Mouse (Mus musculus) cerebellum, adult 11 months (tissue): ENCODE data around the gene Tex26.

Experiments
- DNase-seq: peaks from one replicate; pipeline ENCODE4 v3.0.0; 2022

Tex26 gene

DNA sequence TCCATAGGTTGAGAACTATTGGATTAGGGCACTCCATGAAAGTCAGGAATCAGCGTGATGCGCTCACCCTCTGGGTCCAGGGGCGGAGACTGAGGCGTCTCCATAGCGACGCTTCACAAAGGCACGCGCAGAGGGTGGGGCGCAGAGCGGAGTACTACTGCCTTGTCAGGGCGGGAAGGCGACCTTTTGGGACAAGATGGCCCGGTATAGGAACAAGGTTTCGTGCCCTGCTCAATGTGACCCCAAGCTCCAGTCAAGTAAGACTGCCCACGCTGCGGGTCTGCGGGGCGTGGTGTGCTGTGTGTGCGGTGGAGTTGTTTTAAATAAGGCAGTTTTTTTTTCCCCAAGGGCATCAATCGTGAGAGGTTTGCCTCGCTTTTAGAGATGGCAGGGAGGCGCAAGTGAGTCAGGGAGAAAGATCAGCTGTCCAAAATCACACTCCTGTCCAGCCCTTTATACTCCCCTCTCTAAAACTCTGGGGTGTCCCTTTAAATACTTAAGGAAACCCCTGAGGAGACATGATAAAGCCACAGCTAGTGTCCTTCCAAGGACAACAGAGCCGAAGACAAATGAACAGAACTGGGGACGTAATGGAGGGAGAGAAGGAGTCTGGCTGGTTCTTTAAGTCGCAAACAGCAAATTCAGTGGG, at the start of gene Tex26:
Gene Tex26 (plus strand): TSS at position 130 of the 649 bp plus-strand sequence.
- DNase-seq, result peak; percentile 45

- no peak for DNase-seq
These were observed 47.7 kb upstream of the Tex26 start for GRCm38 (mm10) chr5:149391574-149392375.

DNA sequence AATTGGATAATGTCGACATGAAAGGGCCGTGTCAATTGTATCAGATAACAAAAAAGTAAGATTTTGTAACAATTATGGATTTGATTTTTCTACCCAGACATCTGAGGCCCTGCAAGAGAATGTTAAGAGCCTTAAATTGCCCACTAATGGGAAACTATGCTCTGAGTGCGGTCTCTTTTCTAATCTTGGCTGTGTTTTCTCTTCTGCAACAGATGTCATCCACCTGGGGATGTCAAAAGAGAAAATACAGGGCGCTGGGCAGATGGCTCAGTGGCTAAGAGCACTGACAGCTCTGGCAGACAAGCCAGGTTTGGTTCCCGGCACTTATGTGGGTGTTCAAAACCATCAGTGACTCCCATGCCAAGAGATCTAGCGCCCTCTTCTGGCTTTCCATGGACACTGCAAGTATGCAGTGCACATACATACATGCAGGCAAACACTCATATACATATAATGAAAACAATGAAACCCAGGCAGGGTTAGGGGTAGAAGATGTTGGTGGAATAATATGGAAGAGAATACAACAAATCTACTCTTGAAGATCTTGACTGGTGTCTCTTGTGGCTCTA, 47.0 kb upstream of the Tex26 start:
- no peak for DNase-seq

DNA sequence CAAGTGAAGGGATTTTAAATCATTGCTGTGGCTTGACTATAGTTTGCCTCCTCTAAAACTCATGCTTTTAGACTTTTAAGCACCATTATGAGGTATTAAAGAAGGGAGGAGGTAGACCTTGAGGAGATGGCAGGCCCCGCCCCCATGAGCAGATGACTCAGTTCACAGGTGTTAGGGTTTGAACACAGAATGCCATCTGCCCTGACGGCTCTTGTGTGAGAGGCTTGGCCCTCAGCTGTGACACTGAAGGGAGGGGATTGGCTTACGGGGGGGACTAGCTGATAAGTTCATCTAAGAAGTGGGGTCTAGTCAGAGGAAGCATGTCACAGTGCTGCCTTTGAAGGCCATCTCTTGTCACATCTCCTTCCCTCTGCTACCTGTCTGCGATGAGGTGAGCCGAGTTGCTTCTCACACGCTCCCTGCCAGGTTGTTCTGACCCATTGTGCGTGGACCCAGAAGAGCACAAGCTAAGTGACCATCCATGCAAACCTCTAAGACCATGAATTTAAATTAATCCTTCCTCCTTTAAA, 37.9 kb upstream of the Tex26 start:
- no peak for DNase-seq

- DNase-seq, result no peak
These were observed 37.4 kb upstream of the Tex26 start for GRCm38 (mm10) chr5:149402029-149402428.

DNA sequence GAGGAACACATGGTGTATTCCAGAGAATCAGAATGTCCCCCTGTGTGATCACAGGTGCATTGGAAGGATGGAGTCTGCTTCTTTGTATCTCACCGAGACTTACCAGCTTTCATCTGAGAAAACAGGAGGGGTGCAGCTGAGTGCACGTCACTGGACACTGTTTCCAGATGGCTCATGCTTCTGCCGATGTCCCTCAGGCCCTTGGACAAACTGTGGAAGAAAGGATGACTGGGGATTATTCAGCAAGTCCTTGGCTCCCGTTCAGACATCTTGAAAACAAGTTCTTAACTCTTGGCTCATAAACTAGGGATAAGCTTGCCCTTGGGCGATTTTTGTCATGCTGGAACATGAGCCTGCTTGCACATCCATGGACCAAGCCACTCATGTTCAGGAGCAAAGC, 36.1 kb upstream of the Tex26 start:
- no peak for DNase-seq

- no peak for DNase-seq
These were observed 34.8 kb upstream of the Tex26 start for GRCm38 (mm10) chr5:149404710-149405109.

- no peak for DNase-seq
These were observed 32.6 kb upstream of the Tex26 start for GRCm38 (mm10) chr5:149406791-149407276.

DNA sequence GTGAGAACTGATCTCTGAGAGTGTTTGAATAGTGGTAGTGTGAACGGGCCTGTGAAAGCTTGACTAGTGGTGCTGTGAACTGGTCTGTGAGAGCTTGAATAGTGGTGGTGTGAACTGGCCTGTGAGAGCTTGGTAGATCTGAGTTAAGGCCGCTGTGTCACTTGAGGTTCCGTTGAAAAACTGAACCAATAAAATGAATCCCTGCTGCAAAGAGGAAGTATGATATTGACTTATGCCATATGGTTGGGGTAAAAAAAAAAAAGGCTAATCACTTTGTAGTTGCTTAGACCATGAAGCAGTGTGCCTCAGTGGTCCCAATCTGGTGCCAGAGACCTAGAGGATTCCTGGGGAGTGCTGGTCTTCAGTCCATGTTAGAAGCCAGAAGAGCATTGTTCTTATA, 30.0 kb upstream of the Tex26 start:
- no peak for DNase-seq

- DNase-seq, result peak; percentile 72
These were observed 27.8 kb upstream of the Tex26 start, which contains the start of gene Medag for GRCm38 (mm10) chr5:149411509-149412193. Gene Medag, plus strand, starts transcription at chr5:149411749.

DNA sequence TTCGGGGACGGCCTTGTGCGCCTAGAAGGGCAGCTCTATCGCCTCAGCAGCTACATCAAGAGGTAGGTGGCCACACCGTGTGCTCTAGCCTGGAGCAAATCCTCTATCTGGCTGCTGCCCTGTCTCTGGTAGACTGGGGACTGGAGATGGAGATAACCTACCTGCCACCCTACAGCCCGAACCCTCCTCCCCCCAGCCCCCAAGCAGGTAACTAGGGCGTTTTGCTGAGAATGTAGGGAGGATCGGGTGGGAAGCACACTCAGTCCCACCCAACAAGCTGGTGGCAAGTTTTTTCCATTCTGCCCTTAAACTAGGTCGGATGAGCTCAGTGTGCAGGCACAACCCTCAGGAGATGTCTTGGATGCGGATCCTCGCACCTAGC, 27.3 kb upstream of the Tex26 start:
- no peak for DNase-seq

- DNase-seq, result no peak
These were observed 26.8 kb upstream of the Tex26 start for GRCm38 (mm10) chr5:149412671-149413070.

DNA sequence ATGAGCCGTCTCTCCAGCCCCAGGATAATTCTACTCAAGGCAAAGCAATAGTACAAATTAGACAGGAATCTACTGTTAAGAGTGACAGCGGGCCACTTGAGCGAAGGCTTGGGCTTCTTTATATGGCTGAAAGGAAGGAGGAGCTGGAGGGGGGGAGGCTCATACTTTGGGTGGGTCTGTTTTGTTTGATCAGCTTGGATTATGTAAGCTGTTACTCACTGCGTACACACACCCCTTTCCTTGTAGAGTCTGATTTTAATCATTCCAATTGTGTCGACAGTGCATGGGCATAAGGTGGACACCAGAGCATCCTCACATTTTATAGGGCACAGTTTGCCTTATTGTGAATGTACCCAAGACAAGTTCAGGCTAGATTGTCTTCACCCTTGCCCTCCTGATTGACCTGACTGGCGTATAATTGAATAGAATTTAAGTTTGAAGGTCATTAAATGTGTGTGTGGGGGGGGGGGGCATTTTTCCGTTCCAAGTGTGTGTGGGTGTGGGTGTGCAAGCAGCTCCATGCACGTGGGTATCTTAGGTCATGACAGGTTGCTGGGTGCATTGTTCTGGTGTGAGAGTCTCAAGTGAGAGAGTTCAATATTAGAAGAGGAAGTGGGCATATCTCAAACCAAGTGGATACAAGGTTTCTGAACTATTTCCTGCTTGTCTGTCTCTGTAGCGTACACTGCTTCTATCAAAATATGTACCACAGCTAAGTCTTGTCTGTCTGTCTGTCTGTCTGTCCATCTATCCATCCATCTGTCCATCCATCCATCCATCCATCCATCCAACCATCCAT, 24.9 kb upstream of the Tex26 start:
- DNase-seq, result no peak

- DNase-seq, result no peak
These were observed 22.1 kb upstream of the Tex26 start for GRCm38 (mm10) chr5:149417381-149417780.

- no peak for DNase-seq
These were observed 12.9 kb upstream of the Tex26 start for GRCm38 (mm10) chr5:149426525-149426924.

GRCm38 (mm10) chr5:149427277-149428060, 12.0 kb upstream of the Tex26 start:
- no peak for DNase-seq

GRCm38 (mm10) chr5:149428347-149428746, 11.1 kb upstream of the Tex26 start:
- DNase-seq, result no peak

DNA sequence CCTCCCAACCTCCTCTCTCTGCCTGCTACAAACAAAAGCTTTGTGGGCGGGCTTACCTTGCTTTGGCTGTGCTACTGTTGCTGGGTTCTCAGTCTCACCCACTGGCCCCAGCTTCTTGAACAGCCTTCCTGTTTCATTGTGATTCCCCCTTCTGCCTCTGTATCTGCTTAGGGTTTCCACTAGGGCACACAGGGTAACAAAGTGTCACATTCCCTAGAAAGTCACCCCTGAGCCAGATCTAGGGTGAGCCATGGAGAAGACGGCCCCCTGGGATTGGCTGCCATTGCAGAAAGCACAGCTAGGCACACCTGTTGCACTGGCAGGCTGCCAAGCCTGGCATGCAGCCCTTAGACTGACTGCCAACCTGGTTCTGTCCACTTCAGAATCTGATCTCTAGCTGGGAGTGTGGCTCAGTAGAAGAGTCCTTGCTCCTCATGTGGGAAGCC, 10.6 kb upstream of the Tex26 start:
- peak; percentile 77 for DNase-seq

DNA sequence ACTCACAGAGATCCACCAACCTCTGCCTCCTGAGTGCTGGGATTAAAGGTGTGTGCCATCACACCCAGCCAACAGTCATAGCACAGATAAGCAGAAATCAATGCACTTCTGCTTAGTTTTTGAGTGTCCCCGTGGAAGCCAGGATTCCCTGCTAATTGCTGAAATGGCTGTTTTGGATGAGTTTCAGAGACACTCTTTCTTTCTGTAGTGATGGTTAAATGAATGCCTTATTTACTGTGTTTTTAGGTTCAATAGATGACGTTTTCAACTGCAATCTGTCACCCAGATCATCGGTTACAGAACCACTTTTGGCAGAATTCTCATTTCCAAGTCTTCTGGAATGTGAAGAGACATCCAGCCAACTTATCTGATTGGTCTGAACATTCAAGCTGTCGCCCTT, 9.9 kb upstream of the Tex26 start:
- no peak for DNase-seq

DNA sequence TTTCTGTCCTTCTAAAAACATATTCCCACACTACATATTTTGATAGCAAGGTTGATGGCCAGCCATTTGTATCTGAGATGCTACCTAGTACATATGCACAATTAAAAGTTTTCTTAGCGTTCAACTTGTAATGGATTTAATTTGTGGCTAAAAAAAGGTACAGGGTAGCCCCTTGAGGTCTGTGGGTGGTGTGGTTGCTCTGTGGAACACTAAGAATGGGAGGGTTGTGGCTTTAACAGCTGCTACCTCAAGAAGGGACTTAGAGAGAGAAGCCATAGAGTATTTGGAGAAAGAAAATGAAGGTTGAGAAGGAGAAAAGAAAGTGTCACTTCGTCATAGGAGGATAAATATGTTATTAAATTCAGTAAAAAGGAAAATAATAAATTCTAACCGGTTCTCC, 8.5 kb upstream of the Tex26 start:
- DNase-seq, result no peak

DNA sequence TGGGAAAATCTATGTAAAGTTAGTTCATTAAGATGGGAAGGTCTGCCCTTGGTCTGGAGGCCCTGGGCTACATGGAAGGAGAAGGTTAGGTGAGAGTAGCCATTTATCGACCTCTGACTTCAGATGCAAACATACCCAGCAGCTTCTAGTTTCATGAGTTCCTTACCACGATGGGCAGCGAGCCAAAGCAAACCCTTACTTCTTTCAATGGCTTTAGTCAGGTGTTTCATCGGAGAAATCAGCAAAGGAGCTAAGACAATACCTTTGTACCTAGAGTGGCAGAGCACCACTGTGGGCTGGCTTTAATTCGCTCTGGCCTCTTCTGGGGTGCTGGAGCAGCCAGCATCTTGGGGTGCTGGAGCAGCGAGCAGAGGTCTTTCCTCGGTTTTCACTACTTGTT, 5.8 kb upstream of the Tex26 start:
- DNase-seq, result no peak
